Mouse (Mus musculus): ENCODE results near the gene Met. TPM values are rescaled to one million over a fixed set of nuclear protein-coding genes. Genes with fewer than 3 reads are reported as not detected.

Met gene
- polyA plus RNA-seq, 1 experiment from 2014 or later, result 8.2 TPM

- Histone ChIP-seq H3K36me3 (replicated peaks; ENCODE audit: insufficient read depth, low read length) (0 out of 2 replicates have a peak, but pooled peaks cover 3% of the 10 kb centered on the region), H3K27ac (ENCODE audit: low read depth) (no peak overlapping the region), H3K4me2 (ENCODE audit: low read depth, low read length) (no peak overlapping the region), H3K9ac (replicated peaks) (no peak overlapping the region), H3K9me3 (ENCODE audit: low read length) (no peaks in the 10 kb centered on the region), H3K4me1 (ENCODE audit: insufficient read depth) (peaks cover 8% of the 10 kb centered on the region; the same call in 1 of the 2 replicates), H3K4me3 (ENCODE audit: low read depth, low read length) (no peak overlapping the region), H3K27me3 (ENCODE audit: insufficient read depth, low read length) (no peaks in the 10 kb centered on the region)
- ATAC-seq (no peak), DNase-seq (no peak)
- WGBS (ENCODE audit: insufficient replicate concordance), result 54% methylated on average over 5 of the region's 5 CpGs
- TF ChIP-seq EP300 (IDR thresholded peaks at IDR 0.05; ENCODE audit: low read depth) (no peak), CTCF (IDR thresholded peaks at IDR 0.05; ENCODE audit: low read depth) (no peak)
These were observed 109.6 kb downstream of the Met start for GRCm38 (mm10) chr6:17573227-17573626.

GRCm38 (mm10) chr6:17573732-17574131 lies 110.1 kb downstream of the Met start:
- Histone ChIP-seq H3K9me3 (ENCODE audit: low read length) (no peaks in the 10 kb centered on the region), H3K27me3 (ENCODE audit: insufficient read depth, low read length) (no peaks in the 10 kb centered on the region), H3K4me1 (ENCODE audit: insufficient read depth) (peaks cover 5% of the 10 kb centered on the region; the same call in 1 of the 2 replicates), H3K9ac (replicated peaks) (no peak overlapping the region), H3K36me3 (replicated peaks; ENCODE audit: insufficient read depth, low read length) (0 out of 2 replicates have a peak, but pooled peaks cover 3% of the 10 kb centered on the region), H3K4me2 (ENCODE audit: low read depth, low read length) (no peak overlapping the region), H3K4me3 (ENCODE audit: low read depth, low read length) (no peak overlapping the region), H3K27ac (ENCODE audit: low read depth) (no peak overlapping the region)
- DNase-seq (no peak), ATAC-seq (no peak)
- TF ChIP-seq EP300 (IDR thresholded peaks at IDR 0.05; ENCODE audit: low read depth), result no peak
- TF ChIP-seq CTCF (IDR thresholded peaks at IDR 0.05; ENCODE audit: low read depth), result no peak
- 82% methylated on average over 2 of the region's 2 CpGs for WGBS (ENCODE audit: insufficient replicate concordance)

GRCm38 (mm10) chr6:17578092-17578760 lies 114.6 kb downstream of the Met start:
- H3K27me3 ChIP-seq (ENCODE audit: insufficient read depth, low read length), result no peaks in the 10 kb centered on the region
- peak overlapping the region; percentile 41; the same call in 1 of the 2 replicates for H3K27ac ChIP-seq (ENCODE audit: low read depth)
- no peak for TF ChIP-seq CTCF (IDR thresholded peaks at IDR 0.05; ENCODE audit: low read depth)
- TF ChIP-seq EP300 (IDR thresholded peaks at IDR 0.05; ENCODE audit: low read depth), result peak; percentile 28; the same call in 1 of the 2 replicates
- H3K36me3 ChIP-seq (replicated peaks; ENCODE audit: insufficient read depth, low read length), result no peaks in the 10 kb centered on the region
- 32% methylated on average over 3 of the region's 3 CpGs for whole genome bisulfite sequencing (ENCODE audit: insufficient replicate concordance)
- no peaks in the 10 kb centered on the region for H3K9me3 ChIP-seq (ENCODE audit: low read length)
- no peak overlapping the region for H3K4me3 ChIP-seq (ENCODE audit: low read depth, low read length)
- ATAC-seq, result peak; percentile 89
- peaks cover 5% of the 10 kb centered on the region; the same call in 1 of the 2 replicates for H3K4me1 ChIP-seq (ENCODE audit: insufficient read depth)
- no peak for DNase-seq
- no peak overlapping the region for H3K4me2 ChIP-seq (ENCODE audit: low read depth, low read length)
- no peak overlapping the region for H3K9ac ChIP-seq (replicated peaks)

GRCm38 (mm10) chr6:17580349-17580748 lies 116.7 kb downstream of the Met start:
- DNase-seq, result no peak
- WGBS (ENCODE audit: insufficient replicate concordance), result 82% methylated on average over 3 of the region's 3 CpGs
- Histone ChIP-seq H3K4me3 (ENCODE audit: low read depth, low read length) (no peak overlapping the region), H3K36me3 (replicated peaks; ENCODE audit: insufficient read depth, low read length) (no peaks in the 10 kb centered on the region), H3K27ac (ENCODE audit: low read depth) (no peak overlapping the region), H3K9ac (replicated peaks) (no peak overlapping the region), H3K9me3 (ENCODE audit: low read length) (no peaks in the 10 kb centered on the region), H3K4me2 (ENCODE audit: low read depth, low read length) (no peak overlapping the region), H3K27me3 (ENCODE audit: insufficient read depth, low read length) (no peaks in the 10 kb centered on the region), H3K4me1 (ENCODE audit: insufficient read depth) (peaks cover 8% of the 10 kb centered on the region)
- no peak for TF ChIP-seq EP300 (IDR thresholded peaks at IDR 0.05; ENCODE audit: low read depth)
- no peak for TF ChIP-seq CTCF (IDR thresholded peaks at IDR 0.05; ENCODE audit: low read depth)
- ATAC-seq, result no peak

- WGBS (ENCODE audit: insufficient replicate concordance), result 30% methylated on average over 13 of the region's 13 CpGs
- DNase-seq (peak; percentile 69), ATAC-seq (peak; percentile 64)
- Histone ChIP-seq H3K27me3 (ENCODE audit: insufficient read depth, low read length) (no peaks in the 10 kb centered on the region), H3K4me1 (ENCODE audit: insufficient read depth) (peaks cover 4% of the 10 kb centered on the region; the same call in 1 of the 2 replicates), H3K9ac (replicated peaks) (no peak overlapping the region), H3K36me3 (replicated peaks; ENCODE audit: insufficient read depth, low read length) (no peaks in the 10 kb centered on the region), H3K4me3 (ENCODE audit: low read depth, low read length) (no peak overlapping the region), H3K4me2 (ENCODE audit: low read depth, low read length) (peak overlapping the region; percentile 53), H3K27ac (ENCODE audit: low read depth) (no peak overlapping the region), H3K9me3 (ENCODE audit: low read length) (no peaks in the 10 kb centered on the region)
- TF ChIP-seq CTCF (IDR thresholded peaks at IDR 0.05; ENCODE audit: low read depth), result no peak
These were observed 120.4 kb downstream of the Met start for GRCm38 (mm10) chr6:17583982-17584381.

GRCm38 (mm10) chr6:17589049-17589952 lies 125.7 kb downstream of the Met start:
- ATAC-seq (peak; percentile 90), DNase-seq (peak; percentile 83)
- Histone ChIP-seq H3K9me3 (ENCODE audit: low read length) (peaks cover 6% of the 10 kb centered on the region; the same call in 1 of the 2 replicates), H3K4me2 (ENCODE audit: low read depth, low read length) (peak overlapping the region; percentile 40), H3K27me3 (ENCODE audit: insufficient read depth, low read length) (no peaks in the 10 kb centered on the region), H3K36me3 (replicated peaks; ENCODE audit: insufficient read depth, low read length) (no peaks in the 10 kb centered on the region), H3K9ac (replicated peaks) (no peak overlapping the region), H3K4me1 (ENCODE audit: insufficient read depth) (no peaks in the 10 kb centered on the region), H3K27ac (ENCODE audit: low read depth) (peak overlapping the region; percentile 69), H3K4me3 (ENCODE audit: low read depth, low read length) (no peak overlapping the region)
- TF ChIP-seq EP300 (IDR thresholded peaks at IDR 0.05; ENCODE audit: low read depth) (no peak), CTCF (IDR thresholded peaks at IDR 0.05; ENCODE audit: low read depth) (peak; percentile 90)
- WGBS (ENCODE audit: insufficient replicate concordance), result 18% methylated on average over 16 of the region's 16 CpGs
